Mouse (Mus musculus): ENCODE measurements around the gene Golph3l.
A peak's percentile ranks its signal among the peaks of the same experiment; 100 is the strongest.
"Not testable (repeated sequence)": the region's sequence is repeated elsewhere in the genome, so short reads cannot be mapped to it uniquely, and the experiment has no call there.

Gene Golph3l

DNA sequence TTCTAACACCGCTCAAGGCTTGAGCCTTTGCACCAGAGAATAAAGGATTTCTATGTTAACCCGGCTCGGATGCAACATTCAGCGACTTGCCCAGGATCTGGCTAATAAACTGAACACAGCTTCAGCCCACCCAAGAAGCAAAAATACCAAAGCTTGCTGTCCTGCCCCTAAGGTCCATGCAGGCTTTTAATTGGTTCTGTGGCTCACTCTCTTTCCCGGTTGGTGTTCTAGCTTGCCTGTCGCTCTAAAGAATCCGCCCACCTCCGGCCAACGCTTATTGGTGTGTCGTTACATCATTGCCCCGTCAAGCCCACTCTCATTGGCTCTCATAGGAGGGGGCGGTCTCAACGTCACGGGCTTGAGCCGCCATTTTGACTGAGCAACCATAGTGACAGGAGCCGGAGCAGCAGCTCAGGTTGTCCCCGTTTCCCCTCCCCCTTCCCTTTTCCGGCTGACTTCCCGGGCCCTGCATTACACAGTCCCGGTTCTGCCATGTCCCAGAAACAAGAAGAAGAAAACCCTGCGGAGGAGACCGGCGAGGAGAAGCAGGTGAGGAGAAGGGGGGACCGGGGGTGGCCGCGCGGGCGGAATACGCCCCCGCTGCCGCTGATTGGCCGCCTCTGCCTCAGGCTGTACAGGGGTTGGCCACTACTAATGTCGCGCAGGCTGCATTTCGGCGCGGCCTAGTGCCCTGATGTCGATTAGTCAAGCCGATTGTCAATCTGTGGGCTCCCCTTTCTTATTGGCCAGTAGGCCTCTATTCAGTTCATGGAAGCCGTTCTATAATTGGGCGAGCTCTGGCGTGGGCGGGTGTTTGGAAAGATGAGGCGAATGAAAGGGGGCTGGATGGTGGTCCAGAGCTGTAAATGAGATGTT, 36.1 kb downstream of the Golph3l start, which contains the start of gene Ensa:
Ensa (plus strand) TSS at position 366 of the 876 bp plus-strand sequence.
- DNase-seq (ENCODE audit: low read depth, low spot score), result peak; percentile 97

DNA sequence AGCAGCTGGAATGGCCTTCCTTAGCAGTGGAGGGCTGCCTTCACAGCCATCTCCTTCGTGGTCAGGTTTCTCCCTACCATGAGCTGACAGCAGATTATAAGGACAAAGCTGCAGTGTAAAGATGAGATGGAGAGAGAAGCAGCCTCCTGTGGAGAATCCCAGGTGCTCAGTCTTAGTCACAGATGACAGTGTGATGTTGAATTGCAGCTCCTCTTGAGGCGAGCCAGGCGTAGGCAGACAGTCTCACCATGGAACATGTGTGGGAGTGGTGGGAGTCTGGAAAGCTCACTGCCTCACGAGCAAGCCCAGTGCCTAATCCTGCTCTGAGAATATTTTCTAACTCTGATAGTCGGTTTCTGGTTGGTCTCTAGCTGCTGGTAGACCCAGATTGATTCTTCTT, 39.0 kb downstream of the Golph3l start:
- no peak for DNase-seq (ENCODE audit: low read depth, low spot score)

DNA sequence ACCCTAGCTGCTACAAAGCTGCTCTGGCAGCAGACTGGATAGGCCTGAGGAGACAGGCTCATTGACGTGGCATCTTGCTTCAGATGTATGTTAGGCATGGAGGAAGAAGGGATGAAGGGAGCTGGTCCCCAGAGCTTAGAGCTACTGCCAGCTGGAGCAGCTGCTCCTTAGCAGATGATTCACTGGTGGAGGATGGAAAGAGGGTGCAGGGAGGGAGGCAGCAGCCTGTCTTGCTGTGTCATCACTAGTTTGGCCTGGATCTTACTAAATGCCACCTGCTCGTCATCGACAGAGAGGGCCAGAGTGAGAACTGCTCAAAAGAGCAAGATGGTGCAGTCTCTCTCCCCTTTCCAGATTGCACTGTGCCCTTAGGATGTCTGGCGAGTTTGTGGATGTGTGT, 41.0 kb downstream of the Golph3l start:
- no peak for DNase-seq (ENCODE audit: low read depth, low spot score)

DNA sequence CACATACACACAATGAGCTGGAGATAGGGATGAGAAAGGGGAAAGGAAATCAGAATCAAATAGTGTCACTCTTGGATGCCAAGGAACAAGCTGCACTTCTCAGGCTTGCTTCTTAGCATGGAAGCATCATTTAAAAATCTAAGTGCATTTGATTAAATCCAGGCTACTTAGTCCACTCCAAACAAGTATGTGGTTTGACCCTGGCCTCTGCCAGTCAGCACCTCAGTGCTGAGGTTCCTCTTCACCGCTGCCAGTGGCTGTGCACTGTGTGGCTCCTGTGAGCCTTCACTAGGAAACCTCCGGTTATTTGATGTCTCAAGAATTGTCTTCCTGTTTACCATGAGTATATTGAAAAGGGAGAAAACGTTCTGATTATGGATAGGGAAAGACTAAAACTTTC, 42.1 kb downstream of the Golph3l start:
- no peak for DNase-seq (ENCODE audit: low read depth, low spot score)

GRCm38 (mm10) chr3:95631304-95631703, 42.6 kb downstream of the Golph3l start:
- no peak for DNase-seq (ENCODE audit: low read depth, low spot score)

DNA sequence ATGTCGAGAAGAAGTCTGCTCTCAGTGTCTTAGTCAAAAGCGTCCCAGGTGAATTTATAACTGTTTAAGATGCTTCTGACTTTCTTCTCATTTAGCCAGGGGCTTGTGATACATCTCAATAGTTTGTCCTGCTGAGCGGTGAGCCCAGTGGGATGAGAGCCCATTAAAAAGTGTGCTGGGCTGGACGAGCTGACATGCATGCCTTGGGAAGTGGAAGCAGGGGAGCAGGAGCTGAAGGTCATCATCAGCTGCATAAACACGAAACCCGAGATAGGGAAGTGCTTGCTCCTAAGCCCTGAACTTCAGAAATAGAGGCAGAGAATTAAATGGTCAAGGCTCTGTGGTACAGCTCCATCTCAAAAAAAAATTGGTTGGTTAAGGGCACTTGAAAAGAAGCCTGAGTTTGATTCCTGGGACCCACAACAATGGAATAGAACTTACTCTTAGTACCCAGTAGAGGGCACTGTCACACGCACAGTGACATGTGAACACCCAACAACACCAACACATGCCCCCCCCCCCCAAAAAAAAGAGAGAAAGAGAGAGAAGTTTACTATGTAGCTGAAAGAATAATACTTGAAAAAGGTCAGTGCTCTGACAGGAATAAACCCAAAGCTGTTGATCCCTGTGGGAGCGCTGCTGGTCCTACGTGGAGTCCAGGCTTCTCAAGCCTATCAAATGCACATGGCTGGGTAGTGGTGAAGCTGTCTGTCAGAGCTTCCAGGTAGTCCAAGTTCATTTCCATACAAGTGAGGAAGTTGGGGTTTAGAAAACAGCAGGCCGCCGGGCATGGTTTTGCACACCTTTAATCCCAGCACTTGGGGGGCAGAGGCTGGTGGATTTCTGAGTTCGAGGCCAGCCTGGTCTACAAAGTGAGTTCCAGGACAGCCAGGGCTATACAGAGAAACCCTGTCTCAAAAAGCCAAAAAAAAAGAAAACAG, 44.2 kb downstream of the Golph3l start:
- DNase-seq (ENCODE audit: low read depth, low spot score), result no peak

DNA sequence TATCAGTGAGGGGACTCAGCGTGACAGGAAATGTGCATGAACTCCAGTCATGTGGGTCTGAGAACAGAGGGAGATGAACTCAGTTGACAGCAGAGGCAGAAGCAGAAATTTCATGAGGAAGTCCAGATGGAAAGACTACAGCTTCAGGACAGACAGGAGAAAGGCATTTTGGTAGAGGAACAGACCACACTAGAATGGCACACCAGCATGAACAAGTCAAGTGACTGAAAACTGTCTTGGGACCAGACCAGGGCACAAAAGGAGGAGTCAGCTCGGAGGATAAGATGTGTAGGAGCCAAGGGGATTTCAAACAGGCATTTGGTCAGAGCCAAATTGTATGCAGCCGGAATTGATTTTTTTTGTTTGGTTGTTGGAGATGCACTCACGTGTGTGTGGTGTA, 46.9 kb downstream of the Golph3l start:
- DNase-seq (ENCODE audit: low read depth, low spot score), result no peak

DNA sequence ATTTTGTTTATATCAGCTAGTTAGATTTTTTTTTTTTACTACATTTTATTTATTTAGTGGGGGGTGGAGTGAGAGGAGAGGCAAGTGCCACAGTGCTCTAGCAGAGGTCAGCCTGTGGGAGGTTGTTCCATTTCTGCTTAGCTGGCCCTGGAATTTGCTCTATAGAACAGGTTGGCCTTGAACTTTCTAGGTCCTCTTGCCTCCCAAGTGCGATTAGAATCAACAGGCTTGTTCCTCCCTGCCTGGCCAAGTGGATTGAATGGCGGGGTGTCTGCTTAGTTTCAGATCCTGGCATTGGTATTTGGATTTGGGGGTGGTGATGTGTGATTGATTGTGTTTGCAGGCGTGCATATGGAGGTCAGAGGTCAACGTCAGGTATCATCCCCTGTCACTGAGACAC, 47.3 kb downstream of the Golph3l start:
- DNase-seq (ENCODE audit: low read depth, low spot score), result no peak

DNA sequence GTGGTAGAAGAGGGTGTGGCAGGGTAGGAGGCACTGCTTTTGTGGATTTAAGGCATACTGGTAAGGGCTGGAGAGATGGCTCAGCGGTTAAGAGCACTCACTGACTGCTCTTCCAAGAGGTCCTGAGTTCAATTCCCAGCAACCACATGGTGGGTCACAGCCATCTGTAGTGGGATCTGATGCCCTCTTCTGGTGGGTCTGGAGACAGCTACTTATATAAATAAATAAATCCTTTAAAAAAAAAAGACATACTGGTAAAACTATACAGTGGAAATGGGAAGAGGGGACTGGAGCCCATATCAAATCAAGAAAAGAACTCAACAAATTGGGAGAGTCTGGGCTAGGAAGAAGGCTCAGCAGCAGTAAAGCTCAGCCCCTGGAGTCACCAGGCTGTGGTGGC, 51.0 kb downstream of the Golph3l start:
- no peak for DNase-seq (ENCODE audit: low read depth, low spot score)

DNA sequence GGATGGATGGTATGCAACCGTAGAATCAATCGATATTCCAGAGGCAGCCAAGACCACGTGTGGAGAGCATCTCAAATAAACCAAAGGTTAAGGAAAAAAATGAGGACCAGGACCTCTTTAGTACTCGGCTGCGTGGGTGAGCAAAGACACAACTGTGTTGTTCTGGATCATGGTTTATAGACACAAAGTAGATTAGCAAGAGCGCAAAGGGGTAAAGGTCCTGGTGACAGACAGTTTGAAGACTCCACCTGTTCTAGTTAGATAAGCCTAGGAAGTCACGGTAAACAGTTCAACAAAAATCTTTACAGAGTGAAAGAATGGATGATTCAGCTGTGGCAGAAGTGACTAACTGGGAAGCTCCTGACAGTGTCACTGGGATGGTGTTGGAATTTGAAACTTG, 54.4 kb downstream of the Golph3l start:
- DNase-seq (ENCODE audit: low read depth, low spot score), result no peak

DNA sequence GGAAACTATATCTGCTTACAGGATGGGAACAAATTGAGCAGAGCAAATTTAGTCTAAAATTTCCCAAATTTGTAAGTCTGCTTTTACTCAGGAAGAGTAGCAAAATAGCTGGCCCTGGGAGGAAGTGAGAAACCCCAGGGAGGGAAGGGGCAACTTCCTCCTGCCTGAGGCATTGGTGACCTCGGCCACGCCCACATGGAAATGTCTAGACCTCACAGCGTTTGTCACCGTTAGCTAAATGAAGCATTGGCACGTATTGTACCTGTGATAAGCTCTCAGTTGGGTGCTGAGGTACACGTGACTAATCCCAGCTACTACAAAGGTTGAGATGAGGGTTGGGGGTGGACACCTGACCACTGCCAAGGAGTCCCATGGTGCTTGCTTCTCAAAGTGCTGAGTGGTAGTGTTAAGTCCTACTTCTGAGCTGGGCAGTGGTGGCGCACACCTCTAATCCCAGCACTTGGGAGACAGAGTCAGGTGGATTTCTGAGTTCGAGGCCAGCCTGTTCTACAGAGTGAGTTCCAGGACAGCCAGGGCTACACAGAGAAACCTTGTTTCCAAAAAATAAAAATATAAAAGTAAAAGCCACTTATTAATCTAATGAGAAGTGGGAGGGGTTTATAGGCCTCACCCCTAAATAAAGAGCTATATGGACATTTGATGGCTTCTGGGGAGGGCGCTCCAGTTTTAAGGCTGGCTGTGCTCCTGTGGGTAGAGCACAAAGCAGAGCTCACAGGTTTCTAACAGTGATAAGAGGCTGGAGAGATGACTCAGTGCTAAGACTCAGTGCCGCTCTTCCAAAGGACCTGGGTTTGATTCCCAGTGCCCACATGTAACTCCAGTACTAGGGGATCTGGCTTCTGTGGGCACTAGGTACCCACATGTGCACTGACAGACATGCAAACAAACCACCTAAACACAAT, 56.8 kb downstream of the Golph3l start:
- DNase-seq (ENCODE audit: low read depth, low spot score), result no peak

GRCm38 (mm10) chr3:95648016-95648415, 59.3 kb downstream of the Golph3l start:
- no peak for DNase-seq (ENCODE audit: low read depth, low spot score)

- DNase-seq (ENCODE audit: low read depth, low spot score), result no peak
Observed at GRCm38 (mm10) chr3:95650276-95651032, 61.7 kb downstream of the Golph3l start.

DNA sequence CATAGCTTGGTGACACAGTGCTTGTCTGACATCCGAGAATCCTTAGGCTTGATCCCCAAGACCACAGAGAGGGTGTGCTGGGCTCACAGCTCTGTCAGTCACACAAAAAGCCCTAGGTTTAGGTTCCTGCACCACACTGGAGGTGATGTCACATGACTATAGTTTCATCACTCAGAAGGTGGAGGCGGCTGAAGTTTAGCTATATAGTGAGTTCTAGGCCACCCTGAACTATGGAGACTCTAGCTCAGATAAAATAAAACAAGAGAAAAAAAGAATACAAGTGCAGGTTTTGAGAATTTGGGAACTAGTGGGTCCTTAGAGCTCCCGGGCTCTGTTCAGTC, 62.3 kb downstream of the Golph3l start:
- no peak for DNase-seq (ENCODE audit: low read depth, low spot score)

GRCm38 (mm10) chr3:95651391-95652203, 62.9 kb downstream of the Golph3l start:
- DNase-seq (ENCODE audit: low read depth, low spot score), result no peak

- no peak for DNase-seq (ENCODE audit: low read depth, low spot score)
Observed at GRCm38 (mm10) chr3:95652204-95652811, 63.6 kb downstream of the Golph3l start.

DNA sequence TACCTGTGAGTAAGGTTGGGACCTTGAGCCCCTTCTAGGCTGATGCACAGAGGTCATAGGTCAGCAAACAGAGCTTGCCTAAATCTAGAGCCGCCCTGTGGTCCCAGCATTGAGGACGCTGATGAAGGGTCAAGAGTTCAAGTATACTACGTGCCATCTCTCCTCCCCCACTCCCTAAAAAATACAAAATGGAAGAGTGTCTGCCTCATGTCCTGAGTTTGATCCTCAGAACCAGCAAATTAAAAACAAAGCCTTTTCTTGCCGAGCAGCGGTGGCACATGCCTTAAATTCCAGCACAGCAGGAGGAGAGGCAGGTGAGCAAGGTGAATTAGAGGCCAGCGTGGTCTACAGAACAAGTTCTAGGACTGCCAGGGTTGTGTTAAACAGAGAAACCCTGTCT, 64.1 kb downstream of the Golph3l start:
- no peak for DNase-seq (ENCODE audit: low read depth, low spot score)

DNA sequence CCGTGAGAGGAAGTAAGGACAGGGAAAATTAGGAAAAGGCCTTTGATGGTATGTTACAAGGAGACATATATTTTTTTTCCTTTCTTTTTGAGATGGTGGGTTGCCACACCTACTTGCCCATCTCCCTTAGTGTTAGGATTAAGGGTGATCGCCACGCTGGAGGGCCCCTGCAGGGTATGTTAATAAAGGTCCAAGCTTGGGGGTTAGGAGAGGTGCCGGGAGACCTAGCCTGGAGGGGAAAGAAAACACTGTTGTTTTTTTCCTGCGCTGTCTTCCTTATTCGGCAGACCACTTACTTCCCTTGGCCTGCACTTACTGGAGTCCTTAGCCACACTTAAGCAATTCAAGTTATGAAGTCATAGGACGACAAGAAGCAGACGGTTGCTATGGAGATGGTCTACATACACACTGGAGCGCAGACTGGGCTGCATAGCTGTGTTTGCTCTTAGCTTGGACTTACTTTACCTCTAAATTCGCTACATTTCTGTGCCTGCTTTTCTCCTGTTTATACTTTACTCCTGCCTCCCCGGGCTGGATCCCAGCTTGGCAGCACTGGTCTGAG, 64.8 kb downstream of the Golph3l start:
- no peak for DNase-seq (ENCODE audit: low read depth, low spot score)

GRCm38 (mm10) chr3:95654371-95654770, 65.6 kb downstream of the Golph3l start:
- DNase-seq (ENCODE audit: low read depth, low spot score), result not testable (repeated sequence)

All from retina, postnatal 7 days (tissue).